Mouse (Mus musculus) gastrocnemius, adult 18-20 months (tissue): Measurements from ENCODE around the gene Ech1. TPM values are rescaled to one million over a fixed set of nuclear protein-coding genes. Genes with fewer than 3 reads are reported as not detected.

ENCODE experiments used
- DNase-seq: peaks from one replicate; pipeline ENCODE4 v3.0.0; 2021; ENCODE audit warnings: low spot score
- total RNA-seq, 2 experiments: library from RNA; stranded (reverse); gene quantifications; 2 replicates each; pipeline ENCODE4 v1.2.3; 2021

Ech1 gene
- total RNA-seq, 2 experiments from 2014 or later = 227 to 344 TPM

DNA sequence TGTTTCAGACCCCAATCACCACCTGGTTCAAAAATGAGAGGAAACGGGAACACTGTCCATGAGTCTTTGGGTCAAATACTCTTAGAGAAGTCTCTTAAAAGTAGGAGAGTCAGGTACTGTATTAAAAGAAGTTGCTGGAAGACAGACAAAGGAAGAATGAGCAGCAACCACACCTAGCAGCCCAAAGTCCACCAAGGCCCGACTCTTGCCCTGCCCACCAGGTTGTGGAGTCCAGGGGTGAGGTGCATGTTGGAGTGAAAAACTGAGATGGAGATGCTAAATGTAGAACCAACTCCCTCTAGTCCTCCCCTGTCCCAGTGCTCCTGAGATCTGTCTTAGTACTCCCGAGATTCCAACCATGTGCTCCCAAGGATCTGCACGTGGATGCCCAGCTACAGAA, 25.6 kb downstream of the Ech1 start:
- DNase-seq = no peak

DNA sequence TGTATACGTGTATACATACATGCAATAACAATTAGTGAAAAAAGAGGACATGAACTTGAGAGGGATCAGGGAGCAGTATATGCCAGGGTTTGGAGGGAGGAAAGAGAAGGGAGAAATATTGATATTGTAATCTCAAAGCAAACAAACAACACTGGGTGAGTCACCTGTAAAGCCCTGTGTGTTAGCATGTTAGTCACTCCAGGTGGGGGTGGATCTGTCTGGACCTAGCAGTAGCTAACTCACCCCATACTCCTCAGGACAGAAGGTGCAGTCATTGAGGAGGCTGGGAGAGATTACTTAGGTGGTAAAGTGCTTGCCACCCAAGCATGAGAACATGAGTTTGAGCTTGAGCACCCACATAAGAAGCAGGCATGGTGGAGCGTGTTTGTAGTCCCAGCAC, 34.9 kb downstream of the Ech1 start:
- no peak for DNase-seq

DNA sequence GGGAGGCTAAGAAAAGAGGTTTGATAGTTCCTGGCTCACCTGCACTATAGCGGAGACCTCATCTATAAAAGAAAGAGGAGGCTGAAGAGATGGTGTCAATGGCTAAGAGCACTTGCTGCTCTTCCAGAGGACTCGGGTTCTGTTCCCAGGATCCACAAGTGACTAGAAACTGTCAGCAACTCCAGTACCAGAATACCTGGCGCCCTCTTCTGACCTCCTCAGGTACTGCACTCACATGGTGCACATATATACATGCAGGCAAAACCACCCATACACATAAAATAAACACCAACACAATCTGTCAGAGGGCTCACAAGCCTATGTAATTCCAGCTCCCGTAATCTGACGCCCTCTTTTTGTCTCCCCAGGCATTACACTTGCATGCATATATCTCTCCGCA, 35.9 kb downstream of the Ech1 start:
- no peak for DNase-seq

DNA sequence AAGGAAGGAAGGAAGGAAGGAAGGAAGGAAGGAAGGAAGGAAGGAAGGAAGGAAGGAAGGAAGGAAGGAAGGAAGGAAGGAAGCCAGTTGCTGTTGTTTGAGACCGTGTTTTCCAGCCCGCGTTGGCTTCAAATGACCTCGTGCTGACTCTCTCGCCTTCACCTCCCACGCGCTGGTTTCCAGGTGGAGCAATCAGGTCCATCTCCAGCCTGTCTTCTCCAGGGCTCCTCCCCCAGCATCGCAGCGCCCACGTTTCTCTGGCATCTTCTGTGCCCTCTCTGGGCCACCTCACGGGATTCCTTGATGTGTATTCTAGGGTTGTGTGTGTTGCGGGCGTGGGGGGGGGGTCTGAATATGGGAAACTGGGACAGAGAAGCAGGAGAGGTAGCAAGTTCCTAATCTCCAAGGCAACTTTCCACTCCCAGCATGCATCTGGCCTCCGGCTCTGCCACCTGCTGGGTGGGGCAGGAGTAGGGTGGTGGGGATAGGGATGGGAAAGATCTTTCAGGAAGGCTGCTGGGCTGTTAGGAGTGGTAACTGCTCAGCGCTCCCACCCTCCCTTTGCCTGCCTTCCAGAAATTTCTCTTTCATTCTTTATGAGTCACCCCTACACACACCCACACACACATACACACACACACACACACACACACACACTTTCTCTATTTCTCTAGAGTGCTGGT, 37.9 kb downstream of the Ech1 start:
- DNase-seq = no peak

DNA sequence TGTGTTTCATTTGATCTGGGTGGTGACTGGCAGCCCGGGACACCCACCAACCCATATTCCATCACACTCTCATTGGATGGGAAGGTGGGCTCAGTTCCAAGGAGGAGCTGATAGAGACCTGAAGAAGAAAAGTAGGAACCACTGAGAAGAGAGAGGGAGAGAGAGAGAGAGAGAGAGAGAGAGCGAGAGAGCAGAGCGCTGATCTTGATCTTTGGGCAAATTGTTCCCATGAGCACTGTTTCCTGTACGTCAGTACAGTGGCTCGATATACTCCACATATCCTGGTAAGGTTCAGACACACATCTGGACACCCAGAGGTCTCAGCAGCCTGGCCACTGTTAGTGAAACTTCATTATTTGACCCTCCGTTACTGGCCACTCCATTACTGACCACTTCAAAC, 38.5 kb downstream of the Ech1 start, which contains the start of gene Lgals7:
TSS of gene Lgals7 (plus strand) at position 314 of the 400 bp plus-strand sequence.
- DNase-seq = no peak

DNA sequence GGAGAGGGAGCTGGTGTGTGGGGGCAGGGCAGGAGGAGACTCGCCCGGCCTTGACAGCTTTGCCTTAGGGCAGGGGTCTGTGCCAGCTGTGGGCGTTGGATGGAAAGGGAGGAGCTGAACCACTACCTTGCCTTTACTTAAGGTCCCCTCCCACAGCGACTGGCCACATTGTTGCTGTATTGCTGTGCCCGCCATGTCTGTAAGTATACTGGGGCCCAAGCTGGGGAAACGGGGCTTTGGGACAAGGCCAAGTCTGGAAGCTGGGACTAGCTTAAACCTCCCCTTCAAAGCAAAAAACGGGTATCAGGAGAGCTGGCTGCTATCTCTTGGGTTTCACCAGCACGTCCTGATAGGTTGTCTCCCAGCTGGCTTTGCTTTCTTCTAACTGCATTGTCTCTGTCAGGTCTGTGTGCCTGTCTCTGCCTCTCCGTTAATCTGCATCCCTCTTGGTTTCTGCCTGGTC, 39.3 kb downstream of the Ech1 start:
- no peak for DNase-seq

DNA sequence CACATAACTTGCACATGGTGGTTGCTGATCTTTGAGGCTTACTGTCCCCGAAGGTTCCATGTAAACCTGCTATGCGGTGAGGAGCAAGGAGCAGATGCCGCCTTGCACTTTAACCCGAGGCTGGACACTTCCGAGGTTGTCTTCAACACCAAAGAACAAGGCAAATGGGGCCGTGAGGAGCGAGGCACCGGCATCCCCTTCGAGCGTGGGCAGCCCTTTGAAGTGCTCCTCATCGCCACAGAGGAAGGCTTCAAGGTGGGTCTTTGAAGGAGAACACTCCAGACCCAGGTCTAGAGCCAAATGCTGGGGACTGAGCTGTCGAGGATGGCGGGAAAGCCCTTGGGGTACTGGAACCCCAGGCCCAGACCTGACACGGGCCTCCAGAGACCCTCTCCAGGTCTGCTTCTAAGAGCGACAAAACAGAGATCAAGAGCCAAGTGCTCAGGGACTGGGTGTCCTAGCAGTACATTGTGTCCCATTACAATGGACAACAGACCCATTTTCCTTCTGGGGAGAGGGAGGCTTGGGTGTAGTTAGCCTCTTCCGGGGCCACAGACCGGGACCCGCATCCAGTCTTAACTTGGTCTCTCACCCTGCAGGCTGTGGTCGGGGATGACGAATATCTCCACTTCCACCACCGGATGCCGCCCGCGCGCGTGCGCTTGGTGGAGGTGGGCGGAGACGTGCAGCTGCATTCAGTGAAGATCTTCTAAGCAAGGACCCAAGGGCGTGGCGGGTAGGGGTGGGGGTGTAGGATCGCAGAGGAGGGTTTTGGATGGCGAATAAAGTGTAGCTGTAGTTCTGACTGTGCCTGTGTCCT, 40.7 kb downstream of the Ech1 start:
- peak; percentile 74 for DNase-seq

DNA sequence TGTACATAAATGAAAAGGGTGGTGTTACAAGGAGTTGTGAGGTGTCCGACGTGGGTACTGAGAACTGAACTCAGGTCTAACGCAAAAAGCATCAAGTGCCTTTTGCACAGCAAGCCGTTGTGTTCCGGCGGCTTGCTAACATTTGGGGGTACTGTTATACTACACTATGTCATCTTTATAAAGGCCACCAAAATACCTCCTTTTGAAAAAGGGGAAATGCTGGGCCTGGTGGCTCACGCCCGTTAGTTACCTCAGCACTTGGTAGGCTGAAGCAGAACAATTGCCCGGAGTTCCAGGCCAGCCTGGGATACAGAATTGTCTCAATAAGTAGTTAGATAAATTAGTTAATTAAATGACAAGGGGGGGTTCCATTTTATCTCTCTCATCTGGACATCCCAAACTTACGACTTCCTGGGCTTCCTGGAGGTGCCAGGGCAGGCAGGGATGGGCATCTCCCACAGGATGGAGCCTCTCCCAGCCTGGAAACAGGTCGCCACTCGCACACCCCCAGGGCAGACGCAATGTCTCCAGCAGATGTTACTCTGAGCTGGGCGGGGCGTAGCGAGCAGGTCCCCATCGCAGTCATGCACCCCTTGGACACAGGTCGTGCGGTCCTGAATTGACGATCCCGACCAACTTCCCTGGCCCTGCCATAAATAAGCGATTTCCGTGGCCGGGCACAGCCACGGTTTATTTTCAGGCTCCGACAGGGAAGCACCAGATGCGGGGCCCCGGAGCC, 41.9 kb downstream of the Ech1 start:
- DNase-seq = no peak

DNA sequence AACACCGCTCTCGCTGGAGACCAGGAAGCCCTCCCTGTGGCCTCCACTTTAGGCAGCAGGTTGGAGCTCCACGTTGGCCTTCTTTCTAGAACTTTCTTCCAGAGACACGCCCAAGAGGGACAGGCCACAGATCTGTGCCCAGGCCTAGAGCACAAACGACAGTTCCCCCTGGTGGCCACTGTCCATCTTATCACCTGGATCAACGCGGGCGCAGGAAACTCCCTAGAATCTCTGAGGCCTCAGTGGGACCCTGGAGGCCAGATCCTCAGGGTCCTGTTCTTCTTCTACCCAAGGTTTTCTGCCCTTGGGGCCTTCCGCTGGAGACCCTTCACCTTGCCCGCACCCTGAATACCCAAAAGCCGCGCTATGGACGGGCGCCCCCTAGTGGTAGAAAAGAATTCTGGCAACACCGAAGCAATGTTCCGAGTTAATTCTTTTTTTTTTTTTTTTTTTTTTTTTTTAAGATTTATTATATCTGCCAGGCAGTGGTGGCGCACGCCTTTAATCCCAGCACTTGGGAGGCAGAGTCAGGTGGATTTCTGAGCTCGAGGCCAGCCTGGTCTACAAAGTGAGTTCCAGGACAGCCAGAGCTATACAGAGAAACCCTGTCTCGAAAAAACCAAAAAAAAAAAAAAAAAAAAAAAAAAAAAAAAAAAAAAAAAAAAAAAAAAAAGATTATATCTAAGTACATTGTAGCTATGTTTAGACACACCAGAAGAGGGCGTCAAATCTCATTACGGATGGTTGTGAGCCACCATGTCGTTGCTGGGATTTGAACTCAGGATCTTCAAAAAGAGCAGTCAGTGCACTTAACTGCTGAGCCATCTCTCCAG, 42.7 kb downstream of the Ech1 start:
- peak; percentile 80 for DNase-seq

DNA sequence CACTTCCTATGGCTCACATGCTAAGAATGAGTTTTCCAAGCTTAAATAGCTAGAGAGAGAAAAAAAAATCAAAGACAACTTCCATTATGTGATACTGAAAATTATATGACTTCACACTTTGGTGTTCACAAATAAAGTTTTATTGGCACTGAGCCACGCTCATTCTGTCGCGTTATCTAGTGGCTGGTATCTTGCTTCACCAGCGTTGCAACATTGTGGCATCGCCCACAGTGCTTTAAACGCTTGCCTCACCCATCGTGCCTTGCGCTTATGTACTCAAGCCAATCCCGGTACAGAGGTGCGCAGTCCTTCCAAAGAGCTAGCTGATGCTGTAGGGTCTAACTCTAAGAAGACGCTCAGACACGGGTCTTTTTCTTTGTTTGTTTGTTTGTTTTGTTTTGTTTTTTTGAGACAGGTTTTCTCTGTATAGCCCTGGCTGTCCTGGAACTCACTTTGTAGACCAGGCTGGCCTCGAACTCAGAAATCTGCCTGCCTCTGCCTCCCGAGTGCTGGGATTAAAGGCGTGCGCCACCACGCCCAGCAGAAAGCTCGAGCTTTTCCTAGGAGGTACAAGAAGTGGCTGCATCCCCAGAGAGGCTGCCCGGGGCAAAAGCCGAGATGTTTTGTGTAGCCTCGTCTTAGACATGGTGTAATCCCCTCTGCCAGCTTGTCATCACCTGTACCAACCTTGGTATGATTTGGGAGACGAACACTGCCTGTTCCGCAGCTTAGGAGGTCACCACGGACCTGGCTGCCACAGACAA, 46.1 kb downstream of the Ech1 start:
- no peak for DNase-seq

DNA sequence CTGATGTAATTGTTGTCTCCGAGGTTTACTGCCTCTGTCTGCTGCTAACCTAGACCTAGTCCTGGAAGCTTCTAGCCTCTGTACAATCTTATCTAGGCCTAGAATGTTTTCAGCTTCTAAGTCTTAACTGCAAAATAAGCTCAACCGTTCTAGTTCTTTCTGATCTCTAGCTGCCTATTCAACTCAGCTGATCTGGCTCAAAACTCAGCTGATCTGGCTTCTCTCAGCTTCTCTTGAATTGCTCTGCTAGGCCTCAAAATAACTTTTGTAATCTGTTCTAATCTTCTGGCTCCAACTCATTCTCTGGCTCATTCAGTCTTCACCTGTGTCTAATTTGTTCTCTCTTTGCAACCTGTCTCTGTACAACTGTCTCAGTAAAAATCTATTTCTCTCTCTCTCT, 49.5 kb downstream of the Ech1 start:
- no peak for DNase-seq

DNA sequence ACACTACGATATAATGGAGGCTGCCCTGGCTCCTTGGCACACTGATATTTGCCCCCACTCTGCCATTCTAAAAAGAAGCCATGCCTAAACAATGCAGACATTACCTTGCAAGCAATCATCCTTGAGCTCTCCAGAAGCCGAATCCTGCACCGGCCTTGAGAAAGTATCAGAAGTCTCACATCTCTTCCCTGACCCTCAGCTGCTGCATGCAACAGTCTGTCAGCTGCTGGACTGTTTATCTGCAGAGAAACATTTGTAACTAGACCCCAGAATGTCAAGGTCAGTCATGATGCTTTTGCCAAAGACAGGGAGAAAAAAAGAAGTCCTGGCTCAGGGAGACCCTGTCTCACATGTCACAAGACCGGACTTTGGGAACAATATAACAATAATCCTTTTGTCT, 51.1 kb downstream of the Ech1 start:
- DNase-seq = no peak

DNA sequence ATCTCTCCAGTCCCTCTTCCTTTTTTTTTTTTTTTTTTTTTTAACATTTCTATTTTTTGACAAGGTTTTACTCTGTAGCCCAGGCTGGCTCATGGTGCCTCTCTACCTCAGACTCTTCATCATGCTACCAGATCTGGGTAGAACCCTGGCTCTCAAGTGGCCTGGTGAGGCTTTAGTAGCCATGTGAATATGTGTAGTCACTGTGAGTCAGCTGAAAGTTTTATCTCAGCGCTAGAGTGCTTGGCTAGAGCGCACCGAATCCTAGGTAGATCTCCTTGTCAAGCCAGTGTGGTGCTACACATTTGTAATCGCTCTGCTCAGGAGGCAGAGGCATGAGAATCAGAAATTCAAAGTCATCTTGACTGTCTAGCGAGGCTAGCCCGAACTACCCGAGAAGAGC, 52.1 kb downstream of the Ech1 start:
- no peak for DNase-seq

DNA sequence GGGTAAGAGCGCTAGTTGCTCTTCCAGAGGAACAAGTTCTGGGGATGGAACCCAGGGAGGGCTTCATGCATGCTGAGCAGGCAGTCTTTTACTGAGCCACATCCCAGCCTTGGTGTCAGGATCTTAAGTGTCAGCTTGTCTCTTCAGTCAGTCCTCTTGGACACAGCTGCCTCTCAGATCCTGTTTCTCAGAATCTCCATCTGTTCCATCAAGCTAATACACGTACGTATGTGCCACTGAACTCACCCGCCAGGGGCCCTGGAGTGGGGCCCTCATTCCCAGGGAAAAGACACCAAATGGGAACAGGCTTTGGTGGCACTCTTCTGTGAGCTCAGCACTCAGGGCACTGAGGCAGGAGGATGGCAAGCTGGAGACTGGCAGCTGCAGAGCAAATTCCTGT, 52.8 kb downstream of the Ech1 start:
- peak; percentile 25 for DNase-seq

DNA sequence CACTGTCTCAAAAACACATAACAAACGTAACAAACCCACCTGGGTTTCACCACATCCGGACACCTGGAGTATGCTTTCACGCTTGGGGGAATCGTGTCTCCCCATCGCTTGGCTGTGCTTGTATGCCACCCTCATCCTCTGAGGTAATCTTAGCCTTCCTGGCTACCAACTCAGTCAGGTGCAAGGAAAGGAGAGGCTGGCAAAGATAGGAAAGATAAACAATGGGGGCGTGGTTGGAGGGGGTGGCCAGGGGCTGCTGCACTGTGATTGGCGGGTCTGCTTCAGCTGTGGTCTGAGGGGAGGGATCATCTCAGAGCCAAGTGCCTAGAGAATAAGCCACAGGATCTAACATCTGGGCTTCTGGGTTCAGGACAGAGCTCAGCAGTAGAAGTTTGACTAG, 54.6 kb downstream of the Ech1 start:
- DNase-seq = no peak

DNA sequence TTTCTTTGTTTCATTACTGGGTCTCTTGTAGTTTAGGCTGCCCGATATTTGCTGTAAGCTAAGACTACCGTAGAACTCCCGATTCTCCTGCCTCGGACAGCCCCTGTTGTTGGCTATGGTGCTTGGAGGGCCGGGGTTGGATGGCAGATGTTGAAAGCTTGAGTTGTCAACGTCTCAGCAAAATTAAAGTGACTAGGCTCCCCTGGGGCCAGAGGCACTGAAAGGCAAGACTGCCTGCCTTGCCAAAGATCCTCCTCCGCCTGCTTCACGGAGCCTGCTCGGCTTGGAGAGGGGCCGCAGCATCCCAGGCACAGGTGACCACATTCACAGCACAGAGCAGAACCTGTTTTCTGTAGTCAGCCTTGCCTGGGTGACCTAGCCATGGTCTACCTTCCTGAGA, 55.5 kb downstream of the Ech1 start:
- DNase-seq = no peak

DNA sequence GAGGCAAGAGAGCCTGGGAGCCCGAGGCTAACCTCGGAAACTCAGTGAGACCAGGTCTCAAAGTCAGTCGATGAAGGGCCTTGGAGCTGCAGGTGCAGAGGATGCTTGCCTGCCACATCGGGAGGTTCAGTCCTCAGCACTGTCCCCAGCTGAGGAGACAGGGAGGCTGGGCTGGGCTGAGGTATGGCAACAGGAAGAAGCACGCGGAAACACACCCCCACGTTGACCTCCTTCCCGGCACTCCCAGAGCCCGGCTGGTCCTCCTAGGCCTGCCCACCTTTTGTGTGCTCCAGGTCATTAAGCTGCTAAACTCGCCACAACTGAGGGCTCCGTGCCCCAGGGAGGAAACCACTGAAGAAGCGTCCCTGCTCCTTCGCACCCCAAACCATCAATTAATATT, 56.2 kb downstream of the Ech1 start, which contains the start of gene Capn12:
TSS of gene Capn12 (plus strand) at position 224 of the 400 bp plus-strand sequence.
- DNase-seq = no peak
